In the genomic region with DNA sequence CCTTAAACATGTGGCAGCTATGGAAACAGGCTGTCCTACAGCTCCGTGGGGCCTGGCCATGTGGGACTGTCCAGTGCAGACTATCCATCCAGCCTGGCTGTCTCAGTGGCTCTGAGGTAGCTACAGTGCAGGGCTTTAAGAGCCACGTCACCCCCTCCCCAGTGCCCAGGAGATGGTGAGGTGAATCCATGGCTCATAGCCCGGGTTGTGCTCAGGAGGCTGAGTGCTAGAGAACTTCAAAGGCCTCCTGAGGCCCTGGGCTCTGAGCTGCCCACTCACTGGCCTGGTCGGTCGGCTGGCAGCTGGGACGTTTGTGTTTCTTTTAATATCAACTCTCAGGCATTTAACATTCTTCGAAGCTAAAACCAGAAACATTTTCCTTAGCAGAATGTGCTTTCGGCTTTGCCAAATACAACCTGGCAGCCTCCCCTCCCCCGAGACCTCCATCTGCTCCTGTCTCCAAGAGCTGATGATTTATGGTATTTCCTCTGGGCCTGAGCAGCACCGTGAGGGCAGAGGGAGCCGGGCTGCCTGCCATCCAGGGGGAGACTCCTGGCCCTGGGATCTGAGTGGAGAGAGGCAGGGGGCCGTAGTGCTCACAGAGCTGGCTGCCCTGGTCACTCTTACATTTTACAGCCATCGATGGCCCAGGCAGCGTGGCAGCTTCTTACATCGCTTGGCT, we compare ENCODE assay signal across 9 mouse cellular contexts. TPM values are rescaled to one million over a fixed set of nuclear protein-coding genes. Genes with fewer than 3 reads are reported as not detected.
DNase-seq lines count a peak whose midpoint lies in the region; ATAC-seq and TF ChIP-seq lines count a peak whose summit lies in the region.
"Had no signal": no experiment of that assay in that cellular context is flagged by ENCODE, and none has a peak within 500 bp of the region (broad histone marks: within the 10 kb centered on the region; RNA-seq: fewer than 3 reads in every experiment).

No protein-coding gene starts in this region.

- H3K4me1 ChIP-seq in intestine, embryonic 15.5 days (replicated peaks): peaks cover 31% of the 10 kb centered on the region
- peaks cover 31% of the 10 kb centered on the region for H3K4me1 ChIP-seq in olfactory bulb, adult 2 months (ENCODE audit: control insufficient read depth, insufficient read depth, low read length)

- ATAC-seq in intestine, embryonic 15.5 days: peak; percentile 37; the same call in 1 of the 2 replicates

- H3K36me3 ChIP-seq in intestine, embryonic 15.5 days: peaks cover 15% of the 10 kb centered on the region

- 25% methylated on average over 15 of the region's 15 CpGs for WGBS in intestine, embryonic 15.5 days
- WGBS in olfactory bulb, adult 2 months: 22% methylated on average over 15 of the region's 15 CpGs

- TF ChIP-seq CTCF in olfactory bulb, adult 2 months (IDR thresholded peaks at IDR 0.05; ENCODE audit: insufficient read depth, low read depth, low read length): no peak

- DNase-seq in adrenal gland, postnatal 25 days: peak; percentile 60
- DNase-seq in embryo, embryonic 11.5 days (ENCODE audit: low read depth, low spot score): peak; percentile 60
- DNase-seq in gastrocnemius, postnatal 10 days: peak; percentile 68
- DNase-seq in left cerebral cortex, adult 9 months (ENCODE audit: low spot score in 2 of 2): peak; percentile 58 to 84
- DNase-seq in thymus, postnatal 0 days (ENCODE audit: low spot score): no peak
- no peak for DNase-seq in spleen, postnatal 14 days (ENCODE audit: low spot score in 2 of 2)

- H3K4me3 ChIP-seq in intestine, embryonic 15.5 days (replicated peaks): no peak overlapping the region
- no peak overlapping the region for H3K4me3 ChIP-seq in olfactory bulb, adult 2 months (ENCODE audit: insufficient read depth, low read depth, low read length)

- no peak overlapping the region for H3K4me2 ChIP-seq in intestine, embryonic 15.5 days (replicated peaks)

- peak overlapping the region; percentile 58 for H3K27ac ChIP-seq in intestine, embryonic 15.5 days
- H3K27ac ChIP-seq in olfactory bulb, adult 2 months (ENCODE audit: insufficient read depth, low read depth, low read length): peak overlapping the region; percentile 19; the same call in 1 of the 2 replicates
- H3K27ac ChIP-seq: liver, embryonic 14.5 days had no signal

- no peak overlapping the region for H3K9ac ChIP-seq in intestine, embryonic 15.5 days
- H3K9ac ChIP-seq: liver, embryonic 14.5 days had no signal

- no peaks in the 10 kb centered on the region for H3K9me3 ChIP-seq in intestine, embryonic 15.5 days

- no peaks in the 10 kb centered on the region for H3K27me3 ChIP-seq in intestine, embryonic 15.5 days (replicated peaks)

- 0 out of 2 replicates have a peak, but pooled peaks have one; percentile 21 for TF ChIP-seq POLR2A in olfactory bulb, adult 2 months (IDR thresholded peaks at IDR 0.05; ENCODE audit: insufficient read depth, low read depth, low read length)

RNA-seq across cellular contexts. Expression of gene Timm22, which starts 42.9 kb away (rescaled TPM):
- 38.9 and 47.4 TPM in 2 replicates for total RNA-seq in adrenal gland, postnatal 25 days (2021)
- total RNA-seq in gastrocnemius, postnatal 10 days (2021): 10 to 100 TPM; 40.1 to 55.2 TPM
- polyA plus RNA-seq in intestine, embryonic 15.5 days (2015; fragmentation: Nextera tagmentation; extraction: Ambion mirVana): 87.2 and 103 TPM in 2 replicates
- polyA plus RNA-seq in olfactory bulb, adult 2 months (2012; ENCODE audit: insufficient read depth, insufficient read length, low replicate concordance, missing spikeins): not detected in 2 replicates
- polyA plus RNA-seq in thymus, postnatal 0 days (2015; fragmentation: Nextera tagmentation; extraction: Ambion mirVana): 116 and 117 TPM in 2 replicates

RNA-seq across cellular contexts. Expression of gene Nxn, which starts 50.7 kb away (rescaled TPM):
- 23.8 and 29.5 TPM in 2 replicates for total RNA-seq in adrenal gland, postnatal 25 days (2021)
- 10 to 100 TPM; 37.3 to 38.0 TPM for total RNA-seq in gastrocnemius, postnatal 10 days (2021)
- 31.1 and 31.2 TPM in 2 replicates for polyA plus RNA-seq in intestine, embryonic 15.5 days (2015; fragmentation: Nextera tagmentation; extraction: Ambion mirVana)
- not detected in 2 replicates for polyA plus RNA-seq in olfactory bulb, adult 2 months (2012; ENCODE audit: insufficient read depth, insufficient read length, low replicate concordance, missing spikeins)
- polyA plus RNA-seq in thymus, postnatal 0 days (2015; fragmentation: Nextera tagmentation; extraction: Ambion mirVana): 32.2 and 33.8 TPM in 2 replicates

Comparison
In these comparisons a context has a peak if more than half of its experiments do, and no peak if none do; other contexts are left out.
1. DNase-seq: peak in adrenal gland, postnatal 25 days (single experiment), embryo, embryonic 11.5 days (single experiment), gastrocnemius, postnatal 10 days (single experiment) and left cerebral cortex, adult 9 months (2 of 2); none in thymus, postnatal 0 days (single experiment) and spleen, postnatal 14 days (0 of 2).
2. RNA of gene Timm22, which starts 42.9 kb away (polyA plus RNA-seq): 116 to 117 TPM in thymus, postnatal 0 days and 87.2 to 103 TPM in intestine, embryonic 15.5 days; not detected in olfactory bulb, adult 2 months; every median in the first group is over 10 times any median in the second.